In the genomic region with DNA sequence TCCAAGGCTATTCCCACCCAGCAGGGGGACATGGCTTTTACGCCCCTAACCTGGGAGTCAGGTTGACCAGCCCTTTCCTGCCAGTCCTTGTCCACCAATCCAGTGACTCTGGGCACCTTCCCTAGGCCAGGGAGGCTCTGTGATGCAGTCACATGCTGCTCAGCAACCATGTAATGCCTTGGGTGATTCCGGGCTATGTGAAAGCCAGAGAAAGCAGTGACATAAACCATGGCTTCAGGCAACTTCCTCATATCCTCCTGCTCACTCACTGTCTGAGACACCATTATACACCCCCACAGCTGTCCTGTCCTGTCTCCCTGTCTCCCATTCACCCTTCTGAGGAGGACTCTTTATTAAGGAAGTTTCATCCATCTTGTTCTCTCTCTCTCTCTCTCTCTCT, we compare ENCODE assay signal across 35 mouse cellular contexts. TPM values are rescaled to one million over a fixed set of nuclear protein-coding genes. Genes with fewer than 3 reads are reported as not detected.
DNase-seq lines count a peak whose midpoint lies in the region; ATAC-seq and TF ChIP-seq lines count a peak whose summit lies in the region.
"Had no signal": no experiment of that assay in that cellular context is flagged by ENCODE, and none has a peak within 500 bp of the region (broad histone marks: within the 10 kb centered on the region; RNA-seq: fewer than 3 reads in every experiment).

A gene (minus strand): TSS at position 101 of the 400 bp plus-strand sequence.

- intact Hi-C loops in heart, postnatal 14 days (cut with DNase I), result no loop called here

- H3K4me2 ChIP-seq in hindbrain, embryonic 13.5 days, result no peak within 1 kb of the TSS
- H3K4me2 ChIP-seq in midbrain, embryonic 15.5 days, result no peak within 1 kb of the TSS
- no peak within 1 kb of the TSS for H3K4me2 ChIP-seq in forebrain, embryonic 16.5 days (ENCODE audit: low read length)
- H3K4me2 ChIP-seq: embryonic facial prominence, embryonic 13.5 days; forebrain, embryonic 12.5 days; forebrain, embryonic 15.5 days; heart, embryonic 12.5 days; heart, embryonic 15.5 days; hindbrain, embryonic 12.5 days had no signal

- peak within 1 kb of the TSS; percentile 41; the same call in 1 of the 2 replicates for H3K27ac ChIP-seq in hindbrain, embryonic 10.5 days
- no peak within 1 kb of the TSS for H3K27ac ChIP-seq in hindbrain, embryonic 13.5 days
- no peak within 1 kb of the TSS; the same call in 1 of the 2 replicates for H3K27ac ChIP-seq in testis, adult 2 months (ENCODE audit: control insufficient read depth, insufficient read depth, low read depth, low read length)
- peak within 1 kb of the TSS; percentile 60 for H3K27ac ChIP-seq in midbrain, embryonic 15.5 days
- H3K27ac ChIP-seq in heart, embryonic 10.5 days, result no peak within 1 kb of the TSS
- H3K27ac ChIP-seq in forebrain, embryonic 16.5 days (ENCODE audit: low read length), result no peak within 1 kb of the TSS
- H3K27ac ChIP-seq: embryonic facial prominence, embryonic 10.5 days; embryonic facial prominence, embryonic 13.5 days; forebrain, embryonic 15.5 days; gastrocnemius, adult 2 months; heart, embryonic 15.5 days; hindbrain, embryonic 12.5 days had no signal

- no peak within 1 kb of the TSS for H3K9ac ChIP-seq in hindbrain, embryonic 13.5 days
- no peak within 1 kb of the TSS for H3K9ac ChIP-seq in midbrain, embryonic 15.5 days
- no peak within 1 kb of the TSS for H3K9ac ChIP-seq in forebrain, embryonic 16.5 days (replicated peaks; ENCODE audit: low read depth, low read length)
- H3K9ac ChIP-seq: embryonic facial prominence, embryonic 13.5 days; forebrain, embryonic 12.5 days; forebrain, embryonic 15.5 days; heart, embryonic 12.5 days; heart, embryonic 15.5 days; hindbrain, embryonic 12.5 days had no signal

- no peak within 1 kb of the TSS for H3K4me3 ChIP-seq in hindbrain, embryonic 10.5 days
- H3K4me3 ChIP-seq in hindbrain, embryonic 13.5 days, result no peak within 1 kb of the TSS
- peak within 1 kb of the TSS; percentile 79 for H3K4me3 ChIP-seq in testis, adult 2 months (ENCODE audit: control insufficient read depth, low read depth, low read length)
- no peak within 1 kb of the TSS for H3K4me3 ChIP-seq in midbrain, embryonic 15.5 days
- H3K4me3 ChIP-seq in heart, embryonic 10.5 days, result no peak within 1 kb of the TSS
- no peak within 1 kb of the TSS for H3K4me3 ChIP-seq in forebrain, embryonic 16.5 days (replicated peaks; ENCODE audit: low read length)
- H3K4me3 ChIP-seq: embryonic facial prominence, embryonic 10.5 days; embryonic facial prominence, embryonic 13.5 days; erythroblast, embryonic 14.5 days; forebrain, embryonic 12.5 days; forebrain, embryonic 15.5 days; gastrocnemius, adult 2 months; heart, embryonic 12.5 days; heart, embryonic 15.5 days; hindbrain, embryonic 12.5 days had no signal

- peaks cover 30% of the 10 kb centered on the region for H3K4me1 ChIP-seq in hindbrain, embryonic 10.5 days (replicated peaks)
- H3K4me1 ChIP-seq in hindbrain, embryonic 13.5 days (replicated peaks), result peaks cover 39% of the 10 kb centered on the region
- H3K4me1 ChIP-seq in testis, adult 2 months (ENCODE audit: control insufficient read depth, insufficient read depth, low read length), result no peaks in the 10 kb centered on the region
- H3K4me1 ChIP-seq in midbrain, embryonic 15.5 days, result peaks cover 18% of the 10 kb centered on the region; the same call in 1 of the 2 replicates
- 0 out of 2 replicates have a peak, but pooled peaks cover 3% of the 10 kb centered on the region for H3K4me1 ChIP-seq in heart, embryonic 10.5 days
- H3K4me1 ChIP-seq in forebrain, embryonic 16.5 days (replicated peaks; ENCODE audit: control insufficient read depth, insufficient read depth, low read length), result peaks cover 12% of the 10 kb centered on the region
- H3K4me1 ChIP-seq: embryonic facial prominence, embryonic 13.5 days; heart, embryonic 12.5 days; heart, embryonic 15.5 days had no signal

- no peaks in the 10 kb centered on the region for H3K9me3 ChIP-seq in hindbrain, embryonic 10.5 days
- H3K9me3 ChIP-seq in hindbrain, embryonic 13.5 days, result no peaks in the 10 kb centered on the region
- H3K9me3 ChIP-seq in midbrain, embryonic 15.5 days, result no peaks in the 10 kb centered on the region
- no peaks in the 10 kb centered on the region for H3K9me3 ChIP-seq in heart, embryonic 10.5 days
- H3K9me3 ChIP-seq in forebrain, embryonic 16.5 days (ENCODE audit: control insufficient read depth, low read length), result no peaks in the 10 kb centered on the region
- H3K9me3 ChIP-seq: embryonic facial prominence, embryonic 10.5 days; embryonic facial prominence, embryonic 13.5 days; forebrain, embryonic 12.5 days; forebrain, embryonic 15.5 days; heart, embryonic 12.5 days; heart, embryonic 15.5 days; hindbrain, embryonic 12.5 days had no signal

- no peaks in the 10 kb centered on the region for H3K36me3 ChIP-seq in hindbrain, embryonic 10.5 days
- no peaks in the 10 kb centered on the region for H3K36me3 ChIP-seq in hindbrain, embryonic 13.5 days
- H3K36me3 ChIP-seq in testis, adult 2 months (ENCODE audit: control insufficient read depth, insufficient read depth, low read length), result no peaks in the 10 kb centered on the region
- H3K36me3 ChIP-seq in midbrain, embryonic 15.5 days (replicated peaks), result no peaks in the 10 kb centered on the region
- H3K36me3 ChIP-seq in heart, embryonic 10.5 days, result no peaks in the 10 kb centered on the region
- no peaks in the 10 kb centered on the region for H3K36me3 ChIP-seq in forebrain, embryonic 16.5 days (ENCODE audit: control insufficient read depth, insufficient read depth)
- H3K36me3 ChIP-seq: embryonic facial prominence, embryonic 10.5 days; embryonic facial prominence, embryonic 13.5 days; forebrain, embryonic 12.5 days; forebrain, embryonic 15.5 days; heart, embryonic 12.5 days; heart, embryonic 15.5 days; hindbrain, embryonic 12.5 days had no signal

- no peak for TF ChIP-seq CTCF in testis, adult 2 months (IDR thresholded peaks at IDR 0.05; ENCODE audit: control insufficient read depth, insufficient read depth, insufficient replicate concordance, low read depth, low read length)

- ATAC-seq in hindbrain, embryonic 13.5 days (ENCODE audit: low FRiP score), result no peak
- no peak for ATAC-seq in midbrain, embryonic 15.5 days (replicated peaks)
- no peak for ATAC-seq in forebrain, embryonic 16.5 days
- ATAC-seq: activated CD4-positive, CD25-positive, alpha-beta regulatory T cell, adult 4 months; forebrain, embryonic 15.5 days; hindbrain, embryonic 16.5 days had no signal

- TF ChIP-seq POLR2A in testis, adult 2 months (IDR thresholded peaks at IDR 0.05; ENCODE audit: control insufficient read depth, low read depth, low read length), result peak; percentile 69; the same call in 1 of the 2 replicates

- peaks cover 31% of the 10 kb centered on the region for H3K27me3 ChIP-seq in hindbrain, embryonic 10.5 days (ENCODE audit: insufficient read depth, poor library complexity, severe bottlenecking)
- peaks cover 10% of the 10 kb centered on the region; the same call in 1 of the 2 replicates for H3K27me3 ChIP-seq in hindbrain, embryonic 13.5 days
- H3K27me3 ChIP-seq in testis, adult 2 months (ENCODE audit: control insufficient read depth, insufficient read depth, low read length), result no peaks in the 10 kb centered on the region
- H3K27me3 ChIP-seq in midbrain, embryonic 15.5 days (replicated peaks), result 0 out of 2 replicates have a peak, but pooled peaks cover 3% of the 10 kb centered on the region
- H3K27me3 ChIP-seq in heart, embryonic 10.5 days (ENCODE audit: insufficient read depth, poor library complexity, severe bottlenecking), result peaks cover 76% of the 10 kb centered on the region
- no peaks in the 10 kb centered on the region for H3K27me3 ChIP-seq in forebrain, embryonic 16.5 days (replicated peaks; ENCODE audit: control insufficient read depth, insufficient read depth, low read length)
- H3K27me3 ChIP-seq: forebrain, embryonic 15.5 days had no signal

- no peak for DNase-seq in hindbrain, embryonic 10.5 days (ENCODE audit: low spot score)
- DNase-seq in testis, postnatal 10 days (ENCODE audit: low spot score), result no peak
- no peak for DNase-seq in heart, postnatal 14 days
- no peak for DNase-seq in heart, embryonic 10.5 days (ENCODE audit: low spot score)
- DNase-seq: adrenal gland, postnatal 25 days; cerebellum, adult 11-12 months; cerebellum, adult 8-10 months; cerebellum, postnatal 10 days; cerebellum, postnatal 36 days; embryo, embryonic 11 days; gastrocnemius, adult 2 months; gastrocnemius, postnatal 14 days; heart, adult 11 months; heart, postnatal 10 days; heart, postnatal 4 days had no signal

- 86% methylated on average over 2 of the region's 2 CpGs for WGBS in hindbrain, embryonic 10.5 days
- 86% methylated on average over 2 of the region's 2 CpGs for WGBS in hindbrain, embryonic 13.5 days
- whole genome bisulfite sequencing in midbrain, embryonic 15.5 days, result 82% methylated on average over 2 of the region's 2 CpGs
- WGBS in heart, embryonic 10.5 days, result 70% methylated on average over 2 of the region's 2 CpGs
- WGBS in forebrain, embryonic 16.5 days, result 87% methylated on average over 2 of the region's 2 CpGs

RNA-seq across cellular contexts. Expression of the gene that starts here (rescaled TPM):
- polyA plus RNA-seq in hindbrain, embryonic 10.5 days (2016; fragmentation: Nextera tagmentation; extraction: Ambion mirVana), result not detected in 2 replicates
- not detected in 2 replicates for polyA plus RNA-seq in hindbrain, embryonic 13.5 days (2015; fragmentation: Nextera tagmentation; extraction: Ambion mirVana)
- polyA plus RNA-seq in testis, adult 2 months (2012; rRNA removed), result 26.9 and 28.7 TPM in 2 replicates
- polyA plus RNA-seq in midbrain, embryonic 15.5 days (2015; fragmentation: Nextera tagmentation; extraction: Ambion mirVana), result not detected in 2 replicates
- not detected for total RNA-seq in heart, postnatal 14 days (2021)
- polyA plus RNA-seq in heart, embryonic 10.5 days (2016; fragmentation: Nextera tagmentation; extraction: Ambion mirVana), result not detected in 2 replicates
- polyA plus RNA-seq in forebrain, embryonic 16.5 days (2015; fragmentation: Nextera tagmentation; extraction: Ambion mirVana), result not detected in 2 replicates
- total RNA-seq: adrenal gland, adult 8-10 months; adrenal gland, postnatal 25 days; ES-E14; gastrocnemius, adult 2 months; gastrocnemius, postnatal 14 days; gastrocnemius, postnatal 4 days; heart, adult 8-10 months; heart, postnatal 10 days; heart, postnatal 4 days had no signal
- polyA plus RNA-seq: activated CD4-positive, CD25-positive, alpha-beta regulatory T cell, adult 4 months; brain, embryonic 14.5 days; cortical plate, adult 2 months; embryonic facial prominence, embryonic 10.5 days; embryonic facial prominence, embryonic 13.5 days; erythroblast, embryonic 14.5 days; forebrain, embryonic 12.5 days; forebrain, embryonic 15.5 days; heart, embryonic 12.5 days; heart, embryonic 15.5 days; hindbrain, embryonic 12.5 days; hindbrain, embryonic 16.5 days had no signal

Comparison
In these comparisons a context has a peak if more than half of its experiments do, and no peak if none do; other contexts are left out.
1. RNA of the gene that starts here (polyA plus RNA-seq): 26.9 to 28.7 TPM in testis, adult 2 months; not detected in hindbrain, embryonic 10.5 days, not detected in hindbrain, embryonic 13.5 days, not detected in midbrain, embryonic 15.5 days, not detected in heart, embryonic 10.5 days and not detected in forebrain, embryonic 16.5 days; every median in the first group is over 10 times any median in the second.
2. H3K27ac ChIP-seq: peak in hindbrain, embryonic 10.5 days (single experiment) and midbrain, embryonic 15.5 days (single experiment); none in hindbrain, embryonic 13.5 days (single experiment), testis, adult 2 months (single experiment), heart, embryonic 10.5 days (single experiment) and forebrain, embryonic 16.5 days (single experiment).